Mouse (Mus musculus): ENCODE data around the gene Pom121.

- TF ChIP-seq POLR2A (IDR thresholded peaks at IDR 0.05; ENCODE audit: borderline replicate concordance, insufficient read depth, low read length) (no peak), CTCF (IDR thresholded peaks at IDR 0.05; ENCODE audit: borderline replicate concordance, insufficient read depth, low read depth, low read length) (no peak)
These were observed 23.2 kb downstream of the Pom121 start for GRCm38 (mm10) chr5:135371195-135371594.

Data from cerebellum, adult 2 months (tissue).